Mouse (Mus musculus): ENCODE measurements around the gene Ap1ar. TPM values are rescaled to one million over a fixed set of nuclear protein-coding genes. Genes with fewer than 3 reads are reported as not detected.

Gene Ap1ar
- 17.7 TPM for polyA plus RNA-seq (2014; fragmentation: Illumina TruSeq; extraction: RNeasy Lipid Tissue Mini Kit (QIAGEN cat#74804); ENCODE audit: low read depth, low replicate concordance)

GRCm38 (mm10) chr3:127837154-127837865 lies at the start of gene Ap1ar:
Ap1ar (minus strand) TSS chr3:127837523.

GRCm38 (mm10) chr3:127789500-127790191 lies 47.7 kb downstream of the Ap1ar start, which contains the start of gene Tifa:
Tifa (plus strand) TSS chr3:127789805.

GRCm38 (mm10) chr3:127780021-127780644 lies 57.2 kb downstream of the Ap1ar start, which contains the start of gene Alpk1:
Alpk1 (minus strand) TSS chr3:127780527.

Other genes starting within 250 kb of the Ap1ar start
- not detected for gene Neurog2, start 204.4 kb downstream of the Ap1ar start, polyA plus RNA-seq (2014; fragmentation: Illumina TruSeq; extraction: RNeasy Lipid Tissue Mini Kit (QIAGEN cat#74804); ENCODE audit: low read depth, low replicate concordance)
- 0.87 TPM for gene Alpk1, start 57.0 kb downstream of the Ap1ar start, polyA plus RNA-seq (2014; fragmentation: Illumina TruSeq; extraction: RNeasy Lipid Tissue Mini Kit (QIAGEN cat#74804); ENCODE audit: low read depth, low replicate concordance)
- gene Tifa, start 47.7 kb downstream of the Ap1ar start, polyA plus RNA-seq (2014; fragmentation: Illumina TruSeq; extraction: RNeasy Lipid Tissue Mini Kit (QIAGEN cat#74804); ENCODE audit: low read depth, low replicate concordance): 35.1 TPM
- 9.3 TPM for gene Fam241a, start 58.8 kb upstream of the Ap1ar start, polyA plus RNA-seq (2014; fragmentation: Illumina TruSeq; extraction: RNeasy Lipid Tissue Mini Kit (QIAGEN cat#74804); ENCODE audit: low read depth, low replicate concordance)

Data from liver, adult 10 weeks (tissue).